Mouse (Mus musculus): ENCODE measurements around the gene Tdrd3.

Gene Tdrd3

DNA sequence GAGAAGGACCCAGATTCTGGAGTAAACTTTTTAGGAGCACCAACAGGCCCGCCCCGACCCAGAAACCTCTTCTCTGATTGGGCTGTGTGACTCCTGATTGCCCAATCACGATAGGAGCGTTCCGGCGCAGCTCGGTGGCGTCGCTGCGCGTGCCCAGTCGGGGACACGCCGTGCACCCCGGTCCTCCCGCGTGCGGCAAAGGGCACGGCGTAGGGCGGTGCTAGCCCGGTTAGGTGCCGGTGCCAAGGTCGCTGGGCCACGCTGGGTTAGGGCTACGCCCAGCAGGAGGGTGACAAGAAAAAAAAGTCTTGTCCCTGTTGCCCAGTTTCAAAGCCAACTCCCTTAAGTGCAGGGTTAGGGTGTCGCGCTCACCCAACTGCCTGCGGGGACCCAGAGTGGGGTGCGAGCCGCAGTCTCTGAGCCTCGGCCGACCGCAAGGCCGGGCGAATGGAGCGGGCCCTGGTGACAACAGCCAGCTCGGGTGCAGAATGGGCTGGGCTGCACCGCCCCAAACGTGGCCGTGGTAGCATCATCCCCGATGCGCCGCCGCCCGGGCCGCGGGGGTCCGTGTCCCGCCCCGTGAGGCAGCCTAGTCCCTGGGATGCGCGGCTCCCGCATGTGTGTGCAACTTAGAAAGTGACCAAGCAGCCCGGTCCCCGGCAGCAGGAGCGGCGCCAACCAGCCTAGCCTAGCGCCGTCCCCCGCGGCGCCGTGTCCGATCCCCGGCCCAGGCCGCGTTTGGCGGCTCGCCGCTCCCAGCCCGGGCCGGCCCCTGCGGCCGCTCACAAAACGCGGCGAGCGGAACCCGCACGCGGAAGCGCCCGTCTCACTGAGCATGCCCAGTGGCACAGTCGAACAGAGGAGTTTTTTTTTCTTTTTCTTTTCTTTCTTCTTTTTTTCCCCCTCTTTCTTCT lies at the start of gene Tdrd3:
Gene Tdrd3 (plus strand): TSS at position 832 of the 914 bp plus-strand sequence.
- DNase-seq (ENCODE audit: low spot score in 2 of 2), result peak; percentile 92 to 95

DNA sequence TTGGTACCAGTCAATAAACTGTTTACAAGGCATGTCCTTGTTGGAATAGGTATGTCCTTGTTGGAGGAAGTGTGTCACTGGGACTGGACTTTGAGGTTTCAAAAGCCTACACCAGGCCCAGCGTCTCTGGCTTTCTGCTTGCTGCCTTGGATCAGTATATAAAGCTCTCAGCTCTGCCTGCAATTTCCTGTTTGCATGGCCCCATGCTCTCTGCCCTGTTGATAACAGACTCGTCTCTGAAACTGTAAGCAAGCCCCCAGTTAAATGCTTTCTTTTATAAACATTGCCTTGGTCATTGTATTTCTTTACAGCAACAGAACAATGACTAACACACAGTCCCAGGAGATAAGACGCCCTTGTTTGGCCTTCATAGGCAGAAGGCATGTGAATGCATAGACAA lies 49.3 kb upstream of the Tdrd3 start:
- no peak for DNase-seq (ENCODE audit: low spot score in 2 of 2)

DNA sequence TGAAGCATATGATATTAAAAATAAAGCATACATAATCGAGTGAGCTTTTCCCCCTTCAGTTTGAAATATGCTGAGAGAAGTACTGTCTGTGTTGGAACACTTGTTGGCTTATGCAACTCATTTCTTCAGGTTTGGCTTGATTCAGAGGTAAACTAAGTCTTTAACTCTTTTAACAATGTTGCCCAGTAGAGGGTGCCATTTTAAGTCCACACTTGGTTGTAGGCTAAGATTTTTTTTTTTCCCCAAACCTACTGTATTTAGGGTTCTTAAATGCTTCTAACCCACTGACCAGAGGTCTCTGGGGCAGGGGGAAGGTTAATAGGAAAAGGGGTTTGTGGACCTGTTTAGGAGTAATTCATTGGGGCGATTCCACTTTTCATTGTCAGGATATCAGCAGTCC lies 33.4 kb upstream of the Tdrd3 start:
- no peak for DNase-seq (ENCODE audit: low spot score in 2 of 2)

DNA sequence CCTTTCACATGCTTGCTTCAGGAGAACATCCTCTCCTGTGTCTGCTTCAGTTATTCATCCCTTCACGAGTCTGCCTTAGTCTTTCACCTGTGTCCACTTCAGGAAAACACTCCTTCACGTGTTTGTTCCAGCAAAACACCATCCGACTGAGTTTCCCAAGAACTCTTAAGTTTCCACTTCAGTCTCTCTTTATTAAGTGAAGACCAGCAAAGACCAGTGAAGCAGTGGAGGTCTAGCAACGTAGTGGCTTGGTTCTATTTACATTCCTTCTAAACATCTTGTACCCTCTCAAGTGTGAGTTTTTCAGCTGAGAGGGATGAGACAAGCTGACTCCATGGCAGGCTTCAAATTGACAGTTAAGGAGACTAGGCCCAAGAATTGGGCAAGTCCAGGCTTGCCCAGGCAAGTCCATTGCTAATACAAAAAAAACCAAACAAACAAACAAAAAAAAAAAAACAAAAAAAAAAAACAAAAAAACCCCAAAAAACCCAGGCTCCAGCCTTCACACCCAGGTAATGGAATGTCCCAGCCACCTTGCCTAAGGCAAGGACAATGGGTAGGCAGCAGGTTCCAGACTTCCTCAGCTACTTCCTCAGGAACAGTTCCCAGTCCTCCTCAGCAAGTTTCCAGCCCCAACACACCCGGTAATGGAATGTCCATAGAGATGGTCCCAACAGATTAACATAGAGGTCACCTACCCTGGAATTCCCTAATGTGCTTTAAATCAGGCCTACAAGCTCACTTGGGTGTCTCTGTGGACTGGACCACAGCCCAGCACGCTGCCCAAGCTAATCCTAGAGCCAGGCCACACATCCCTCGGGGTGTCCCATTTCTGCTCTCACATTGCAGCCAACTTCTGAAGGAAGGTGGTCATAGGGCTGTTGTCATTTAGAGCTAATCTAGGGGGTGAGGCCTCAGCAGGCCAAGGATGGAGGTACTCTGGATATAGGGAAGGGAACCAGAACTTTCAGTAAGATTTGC lies 31.9 kb upstream of the Tdrd3 start:
- no peak for DNase-seq (ENCODE audit: low spot score in 2 of 2)

DNA sequence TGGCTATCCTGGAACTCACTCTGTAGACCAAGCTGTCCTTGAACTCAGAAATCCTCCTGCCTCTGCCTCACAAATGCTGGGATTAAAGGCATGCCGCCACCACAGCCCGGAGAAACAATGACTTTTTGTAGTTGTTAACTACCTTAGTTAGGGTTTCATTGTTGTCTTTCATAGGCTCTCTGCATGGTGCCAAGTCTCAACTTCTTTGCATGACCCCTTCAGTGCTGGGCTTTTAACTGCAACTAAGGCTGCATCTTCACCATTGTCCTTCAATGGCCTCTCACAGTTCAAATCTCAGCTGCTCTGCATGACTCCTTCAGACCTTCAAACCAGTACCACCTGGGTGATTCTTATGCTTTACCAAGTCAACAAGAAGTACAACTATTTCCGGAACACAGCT lies 23.3 kb upstream of the Tdrd3 start:
- no peak for DNase-seq (ENCODE audit: low spot score in 2 of 2)

DNA sequence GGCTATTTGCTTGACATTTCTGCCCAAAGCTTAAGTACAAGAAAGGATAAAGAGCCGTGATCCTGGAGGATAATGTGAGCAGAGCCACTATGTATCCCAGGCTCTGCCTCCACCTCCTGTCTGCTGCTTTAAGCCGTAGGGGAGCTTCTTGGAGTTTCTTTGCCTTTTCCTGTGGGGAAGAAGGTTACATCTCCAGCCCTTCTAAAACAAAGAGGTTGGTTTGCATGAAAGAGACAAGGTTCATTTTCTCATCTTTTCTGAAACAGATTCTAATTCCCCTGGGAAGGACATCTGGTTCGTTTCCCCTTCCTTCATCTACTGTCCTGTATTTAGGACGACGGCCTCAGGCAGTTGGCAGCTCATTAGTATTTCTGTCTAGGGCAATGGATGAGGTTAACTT lies 19.8 kb upstream of the Tdrd3 start:
- no peak for DNase-seq (ENCODE audit: low spot score in 2 of 2)

DNA sequence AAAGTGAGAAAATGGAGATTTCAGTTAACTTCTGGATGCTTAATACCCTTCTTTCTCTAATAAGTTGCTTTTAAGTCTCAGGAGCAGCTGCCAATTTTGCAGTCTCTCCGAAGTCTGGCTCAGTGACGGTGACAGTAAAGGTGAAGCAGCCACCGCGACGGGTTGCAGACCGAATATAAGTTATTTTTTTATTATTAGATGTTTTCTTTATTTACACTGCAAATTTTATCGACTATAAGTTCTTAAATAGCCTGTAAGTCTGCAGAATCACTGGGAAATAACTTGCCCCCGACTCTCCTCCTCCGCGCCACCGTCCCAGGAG lies 992 bp upstream of the Tdrd3 start:
- DNase-seq (ENCODE audit: low spot score in 2 of 2), result no peak

DNA sequence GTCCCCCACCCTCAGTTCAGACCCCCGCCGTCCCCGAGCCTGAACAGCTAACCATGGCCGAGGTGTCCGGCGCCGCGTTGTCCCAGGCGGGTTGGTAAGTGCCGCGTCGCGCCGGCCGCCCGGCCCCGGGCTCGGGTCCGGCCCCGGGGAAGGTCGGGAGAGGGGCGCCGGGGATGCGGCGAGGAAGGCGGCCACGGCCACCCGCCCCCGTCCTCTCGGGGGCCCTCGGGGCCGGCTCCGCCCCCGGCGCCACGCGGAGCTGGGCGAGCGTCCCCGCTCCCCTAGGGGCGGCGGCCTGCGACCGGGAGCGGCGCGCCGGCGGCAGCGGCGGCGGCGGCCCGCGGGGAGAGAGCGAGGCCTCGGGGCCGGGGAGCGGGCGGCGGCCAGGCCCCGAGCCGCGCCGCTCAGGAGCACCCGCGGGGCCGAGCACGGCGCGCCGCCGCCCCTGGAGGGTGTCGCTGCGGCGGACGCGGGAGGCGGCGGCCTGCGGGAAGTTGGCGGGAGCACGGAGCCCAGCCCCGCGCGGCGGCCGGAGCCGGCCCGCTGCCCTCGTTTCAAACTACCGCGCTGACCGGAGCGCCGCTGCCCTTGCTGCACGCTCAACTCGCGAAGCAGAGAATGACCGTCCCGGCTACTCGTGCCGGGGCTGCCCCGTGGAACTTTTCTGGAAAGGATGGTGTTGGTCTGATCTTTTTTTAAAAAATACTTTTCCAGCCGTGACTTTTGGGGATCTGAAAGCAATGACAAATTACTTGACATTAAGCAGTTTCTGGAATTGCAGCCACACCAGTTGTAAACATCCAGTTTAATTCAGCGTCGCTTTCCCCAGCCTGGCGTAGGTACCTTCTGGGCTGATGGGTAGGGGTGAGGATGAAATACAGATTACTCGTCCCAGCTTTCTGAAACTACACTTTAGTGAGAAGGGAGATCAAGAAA lies 584 bp downstream of the Tdrd3 start:
- peak; percentile 54 to 80 for DNase-seq (ENCODE audit: low spot score in 2 of 2)

DNA sequence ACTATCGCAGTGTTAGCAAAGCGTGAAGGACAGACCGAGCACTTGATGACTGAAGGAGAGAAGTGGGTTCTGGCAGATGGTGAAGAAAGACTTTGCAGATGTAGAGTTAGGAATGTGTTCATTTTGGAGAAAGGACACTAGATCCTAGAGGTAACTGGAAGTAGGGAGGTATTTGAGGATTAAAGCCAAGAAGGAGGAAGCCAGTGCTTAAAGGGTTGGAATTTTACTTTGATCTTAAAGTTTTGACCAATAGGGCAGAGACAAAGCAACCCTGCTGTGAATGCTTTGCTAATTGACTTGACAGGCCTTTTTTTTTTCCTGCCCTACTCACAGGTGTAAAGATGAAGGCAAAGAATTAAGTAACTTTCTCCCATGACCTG lies 1.2 kb downstream of the Tdrd3 start:
- DNase-seq (ENCODE audit: low spot score in 2 of 2), result no peak

DNA sequence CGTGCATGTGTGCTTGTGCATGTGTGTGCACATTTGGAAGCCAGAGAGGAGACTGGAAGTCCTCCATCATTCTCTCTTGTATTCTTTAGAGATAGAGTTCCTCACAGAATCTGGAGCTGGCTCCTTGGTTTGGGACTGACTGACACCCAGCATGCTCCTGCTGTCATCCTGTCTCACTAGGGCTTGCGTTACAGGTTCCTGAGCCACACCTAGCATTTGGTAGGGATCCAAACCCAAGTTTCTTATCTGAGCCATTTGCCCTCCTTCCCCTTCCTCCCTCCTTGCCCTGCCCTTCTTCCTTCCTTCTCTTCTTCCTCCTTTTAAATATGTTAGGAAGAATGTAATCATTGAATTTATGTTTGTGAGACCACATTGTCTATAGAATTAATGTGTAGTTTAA lies 3.3 kb downstream of the Tdrd3 start:
- no peak for DNase-seq (ENCODE audit: low spot score in 2 of 2)

DNA sequence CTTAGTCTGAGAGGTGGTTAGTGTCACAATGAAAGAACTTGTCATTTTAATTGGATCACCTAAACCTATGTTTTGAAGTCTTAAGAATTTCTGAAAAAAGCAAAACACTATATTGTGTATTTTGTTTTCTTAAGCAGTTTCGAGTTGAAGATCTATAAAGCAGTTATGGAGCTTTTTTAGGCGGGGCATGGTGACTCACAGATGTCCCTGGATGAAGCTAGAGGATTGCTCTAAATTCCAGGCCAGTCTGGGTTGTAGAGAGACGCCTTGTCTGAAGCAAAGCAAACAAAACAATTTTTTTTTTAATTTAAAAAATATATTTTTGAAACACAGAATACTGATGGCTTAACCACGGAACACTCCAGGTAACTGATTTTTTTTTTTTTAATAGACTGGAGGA lies 4.1 kb downstream of the Tdrd3 start:
- DNase-seq (ENCODE audit: low spot score in 2 of 2), result no peak

DNA sequence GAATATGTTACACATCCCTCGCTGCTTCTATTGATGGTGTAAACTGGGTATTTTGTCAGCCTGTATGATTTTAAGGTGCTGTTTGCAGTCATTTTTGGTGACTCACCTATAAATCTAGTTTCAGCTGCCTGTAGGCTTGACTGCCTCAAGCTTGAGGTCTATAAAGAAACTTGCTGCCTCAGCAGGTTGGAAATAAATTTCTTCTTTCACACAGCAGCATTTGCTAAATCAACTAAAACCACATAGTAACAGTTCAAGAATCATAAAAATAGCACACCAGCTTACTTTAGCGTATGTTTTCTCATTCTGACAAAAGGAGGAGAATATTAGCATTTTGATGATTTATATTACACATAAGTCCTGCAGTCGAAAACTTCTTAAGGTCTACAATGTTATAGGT lies 6.0 kb downstream of the Tdrd3 start:
- no peak for DNase-seq (ENCODE audit: low spot score in 2 of 2)

DNA sequence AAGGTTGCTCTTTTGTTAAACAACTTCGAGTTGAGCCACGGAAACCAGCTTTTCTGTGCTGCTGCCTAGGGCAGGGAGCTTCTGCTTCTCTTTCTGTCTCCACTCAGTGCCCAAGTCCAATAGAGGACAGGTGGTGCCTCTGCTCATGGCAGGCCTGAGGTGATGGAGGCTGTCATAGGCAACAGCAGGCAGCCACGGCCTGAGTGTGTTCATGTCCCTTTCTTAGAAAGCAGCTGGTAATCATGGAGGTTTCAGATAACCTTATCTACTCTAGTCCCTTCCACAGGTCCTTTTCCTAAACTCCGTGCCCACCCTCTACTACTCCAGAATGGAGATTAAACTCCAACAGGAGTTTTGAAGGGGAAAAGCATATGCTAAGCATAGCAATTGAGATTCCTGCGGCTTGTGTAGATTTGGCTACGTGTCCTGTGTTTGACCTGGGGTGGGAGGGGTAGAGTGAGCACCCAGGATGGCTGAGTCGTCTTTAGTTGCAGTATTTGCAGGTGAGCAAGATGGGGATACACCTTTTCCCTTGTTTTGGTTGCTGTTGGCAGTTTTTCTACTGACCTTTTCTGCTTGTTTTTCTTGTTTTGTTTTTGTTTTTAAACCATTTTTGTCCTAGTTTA lies 10.0 kb downstream of the Tdrd3 start:
- no peak for DNase-seq (ENCODE audit: low spot score in 2 of 2)

DNA sequence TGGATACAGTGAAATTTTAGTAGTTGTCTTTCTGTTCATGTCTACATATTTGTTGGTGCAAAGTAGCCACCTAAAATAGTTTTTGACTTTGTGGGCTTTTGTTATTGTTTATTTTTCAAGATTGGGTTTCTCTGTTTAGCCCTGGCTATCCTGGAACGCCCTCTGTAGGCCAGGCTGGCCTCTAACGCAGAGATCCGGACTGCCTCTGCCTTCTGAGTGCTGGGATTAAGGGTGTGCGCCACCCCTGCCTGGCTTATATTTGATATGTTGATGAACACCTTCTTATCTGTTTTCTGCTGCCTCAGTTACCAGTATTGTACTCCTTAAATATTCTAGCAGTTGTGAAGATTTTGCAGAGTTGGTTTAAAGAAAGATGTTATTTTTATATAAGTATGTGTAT lies 10.6 kb downstream of the Tdrd3 start:
- DNase-seq (ENCODE audit: low spot score in 2 of 2), result no peak

DNA sequence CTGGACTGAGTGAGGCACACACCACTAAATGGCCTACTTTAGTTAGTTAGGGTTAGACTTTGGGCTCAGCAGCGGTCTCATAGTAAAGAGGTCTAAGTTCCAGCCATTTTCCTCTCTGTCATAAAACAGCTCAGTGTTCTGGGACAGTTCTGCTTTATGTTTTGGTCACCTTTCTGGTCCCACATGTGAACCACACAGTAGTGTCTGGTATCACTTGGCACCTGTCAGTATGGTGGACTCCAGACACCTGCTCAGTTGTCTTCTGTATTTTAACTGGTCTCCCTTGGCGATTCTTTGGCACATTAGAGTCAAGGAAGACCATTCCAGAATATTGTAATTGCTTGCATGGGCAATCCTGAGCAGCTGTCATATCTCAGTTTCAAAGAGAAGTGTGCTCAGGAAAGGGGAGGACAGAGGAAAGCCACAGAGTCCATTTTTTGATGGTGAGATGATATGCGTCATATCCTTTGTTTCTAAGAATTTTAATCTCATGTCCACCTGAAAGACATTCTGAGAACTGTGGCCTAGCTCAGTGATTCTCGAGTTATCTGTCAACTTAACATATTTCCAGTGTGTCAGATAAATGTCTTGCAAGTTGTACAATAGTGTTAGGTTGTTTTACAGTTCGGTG lies 11.3 kb downstream of the Tdrd3 start:
- DNase-seq (ENCODE audit: low spot score in 2 of 2), result no peak

DNA sequence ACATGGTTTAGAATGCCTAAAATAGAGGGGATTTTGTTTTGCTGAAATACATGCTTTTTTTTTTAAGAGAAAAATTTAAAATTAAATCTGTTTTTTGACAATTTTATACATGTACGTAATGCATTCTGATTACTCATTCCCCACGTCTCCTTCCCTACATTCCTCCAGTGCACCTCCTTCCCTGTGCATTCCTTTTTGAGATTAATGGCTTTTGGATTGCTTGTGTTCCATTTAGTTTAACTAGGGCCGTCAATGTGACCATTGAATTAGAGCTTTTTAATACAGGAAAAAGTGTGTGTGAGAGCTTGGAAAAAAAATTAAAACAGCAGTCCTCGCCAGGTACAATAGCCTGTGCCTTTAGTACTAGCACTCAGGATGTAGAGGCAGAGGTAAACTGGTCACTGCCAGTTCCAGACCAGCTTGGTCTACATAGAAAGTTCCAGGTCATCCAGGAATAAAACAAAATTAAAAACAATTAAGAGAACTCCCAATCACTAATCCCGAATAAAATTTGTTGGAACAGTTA lies 17.0 kb downstream of the Tdrd3 start:
- DNase-seq (ENCODE audit: low spot score in 2 of 2), result no peak

DNA sequence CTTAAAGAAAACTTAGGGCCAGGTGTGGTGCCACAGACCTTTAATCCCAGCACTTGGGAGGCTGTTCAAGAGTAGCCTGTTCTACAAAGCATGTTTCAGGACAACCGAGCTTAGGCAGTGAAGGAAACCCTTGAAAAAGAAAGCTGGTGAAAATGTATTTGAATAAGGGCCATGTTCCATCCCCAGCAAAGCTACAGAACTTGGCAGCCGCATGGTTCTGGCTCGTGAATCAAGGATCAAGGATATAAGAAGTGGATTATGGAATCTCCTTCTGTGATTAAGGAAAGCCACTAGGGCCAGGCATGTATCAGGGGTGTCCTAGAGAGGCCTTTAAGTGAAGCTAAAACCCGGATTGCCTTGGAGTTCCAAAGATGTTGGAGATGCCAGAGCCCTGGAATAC lies 18.9 kb downstream of the Tdrd3 start:
- DNase-seq (ENCODE audit: low spot score in 2 of 2), result no peak

DNA sequence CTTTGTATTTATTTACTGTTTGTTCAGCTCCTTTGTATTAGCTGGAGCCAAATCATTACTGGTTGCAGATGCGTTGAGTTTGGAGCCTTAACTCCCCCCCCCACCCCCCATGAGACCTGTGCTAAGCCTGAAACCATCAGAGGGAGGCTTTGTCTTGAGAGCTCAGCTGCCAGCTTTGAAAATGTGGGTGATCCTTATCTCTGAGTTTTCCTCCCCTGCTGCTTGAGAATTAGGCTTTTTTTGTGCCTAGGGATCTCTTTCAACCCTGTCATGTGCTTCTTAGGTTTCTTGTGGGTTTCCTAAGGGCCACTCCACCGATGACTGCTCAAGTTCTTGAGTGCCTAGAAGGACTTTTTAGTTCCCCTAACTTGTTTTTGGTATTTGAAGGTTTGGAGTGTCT lies 23.3 kb downstream of the Tdrd3 start:
- DNase-seq (ENCODE audit: low spot score in 2 of 2), result no peak

DNA sequence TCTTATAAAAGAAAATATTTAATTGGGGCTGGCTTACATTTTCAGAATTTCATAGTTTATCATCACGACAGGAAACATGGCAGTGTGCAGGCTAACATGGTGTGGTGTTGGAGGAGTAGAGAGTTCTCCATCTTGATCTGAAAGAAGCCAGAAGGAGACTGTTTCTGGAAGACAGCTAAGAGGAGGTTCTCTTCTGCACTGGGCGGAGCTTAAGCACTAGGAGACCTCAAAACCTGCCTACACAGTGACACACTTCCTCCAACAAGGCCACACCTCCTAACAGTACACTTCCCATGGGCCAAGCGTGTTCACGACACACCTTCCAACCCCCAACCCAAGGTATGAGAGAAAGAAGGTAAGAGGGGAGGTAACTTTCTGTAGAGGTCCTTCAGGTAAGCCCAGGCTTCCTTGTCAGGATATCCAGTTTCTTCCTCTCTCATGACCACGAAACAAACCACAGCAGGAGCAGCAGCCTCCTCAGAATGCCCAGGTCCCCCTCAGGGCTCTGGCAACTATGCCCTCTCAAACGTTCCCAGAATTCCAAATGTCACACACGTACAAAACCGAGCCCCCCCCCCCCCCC lies 30.0 kb downstream of the Tdrd3 start:
- DNase-seq (ENCODE audit: low spot score in 2 of 2), result no peak
